Mouse (Mus musculus): ENCODE results near the gene Ugt1a9.
"Not testable (repeated sequence)": the region's sequence is repeated elsewhere in the genome, so short reads cannot be mapped to it uniquely, and the experiment has no call there.

Ugt1a9 gene

GRCm38 (mm10) chr1:88219054-88219453 is 148.5 kb downstream of the Ugt1a9 start:
- DNase-seq (ENCODE audit: low read depth, low spot score), result no peak

- no peak for DNase-seq (ENCODE audit: low read depth, low spot score)
Measured at GRCm38 (mm10) chr1:88220336-88220735, 149.7 kb downstream of the Ugt1a9 start.

GRCm38 (mm10) chr1:88222216-88222615 is 151.6 kb downstream of the Ugt1a9 start:
- no peak for DNase-seq (ENCODE audit: low read depth, low spot score)

- DNase-seq (ENCODE audit: low read depth, low spot score), result not testable (repeated sequence)
Measured at GRCm38 (mm10) chr1:88223011-88223515, 152.5 kb downstream of the Ugt1a9 start.

GRCm38 (mm10) chr1:88223591-88223990 is 153.0 kb downstream of the Ugt1a9 start:
- no peak for DNase-seq (ENCODE audit: low read depth, low spot score)

GRCm38 (mm10) chr1:88224029-88224776 is 153.6 kb downstream of the Ugt1a9 start:
- DNase-seq (ENCODE audit: low read depth, low spot score), result no peak

- DNase-seq (ENCODE audit: low read depth, low spot score), result not testable (repeated sequence)
Measured at GRCm38 (mm10) chr1:88225301-88225700, 154.7 kb downstream of the Ugt1a9 start.

- no peak for DNase-seq (ENCODE audit: low read depth, low spot score)
Measured at GRCm38 (mm10) chr1:88225741-88226140, 155.1 kb downstream of the Ugt1a9 start.

- no peak for DNase-seq (ENCODE audit: low read depth, low spot score)
Measured at GRCm38 (mm10) chr1:88226670-88227379, 156.2 kb downstream of the Ugt1a9 start, which contains the start of gene Mroh2a. TSS of gene Mroh2a (plus strand) at chr1:88226986.

- no peak for DNase-seq (ENCODE audit: low read depth, low spot score)
Measured at GRCm38 (mm10) chr1:88227482-88227881, 156.9 kb downstream of the Ugt1a9 start.

GRCm38 (mm10) chr1:88228121-88228520 is 157.5 kb downstream of the Ugt1a9 start:
- no peak for DNase-seq (ENCODE audit: low read depth, low spot score)

GRCm38 (mm10) chr1:88229566-88229965 is 159.0 kb downstream of the Ugt1a9 start:
- DNase-seq (ENCODE audit: low read depth, low spot score), result no peak

- DNase-seq (ENCODE audit: low read depth, low spot score), result no peak
Measured at GRCm38 (mm10) chr1:88229986-88230385, 159.4 kb downstream of the Ugt1a9 start.

- no peak for DNase-seq (ENCODE audit: low read depth, low spot score)
Measured at GRCm38 (mm10) chr1:88230421-88230820, 159.8 kb downstream of the Ugt1a9 start.

GRCm38 (mm10) chr1:88230981-88231802 is 160.6 kb downstream of the Ugt1a9 start:
- no peak for DNase-seq (ENCODE audit: low read depth, low spot score)

- no peak for DNase-seq (ENCODE audit: low read depth, low spot score)
Measured at GRCm38 (mm10) chr1:88231803-88232499, 161.4 kb downstream of the Ugt1a9 start.

GRCm38 (mm10) chr1:88232664-88233380 is 162.2 kb downstream of the Ugt1a9 start:
- no peak for DNase-seq (ENCODE audit: low read depth, low spot score)

GRCm38 (mm10) chr1:88233421-88234247 is 163.0 kb downstream of the Ugt1a9 start:
- DNase-seq (ENCODE audit: low read depth, low spot score), result no peak

GRCm38 (mm10) chr1:88234248-88234610 is 163.6 kb downstream of the Ugt1a9 start:
- DNase-seq (ENCODE audit: low read depth, low spot score), result no peak

- DNase-seq (ENCODE audit: low read depth, low spot score), result no peak
Measured at GRCm38 (mm10) chr1:88234646-88235045, 164.0 kb downstream of the Ugt1a9 start.

Data from 3T3-L1 (cell line).